Mouse (Mus musculus): Measurements from ENCODE around the gene E130116L18Rik.
A peak's percentile ranks its signal among the peaks of the same experiment; 100 is the strongest.
"Not testable (repeated sequence)": the region's sequence is repeated elsewhere in the genome, so short reads cannot be mapped to it uniquely, and the experiment has no call there.

E130116L18Rik gene

DNA sequence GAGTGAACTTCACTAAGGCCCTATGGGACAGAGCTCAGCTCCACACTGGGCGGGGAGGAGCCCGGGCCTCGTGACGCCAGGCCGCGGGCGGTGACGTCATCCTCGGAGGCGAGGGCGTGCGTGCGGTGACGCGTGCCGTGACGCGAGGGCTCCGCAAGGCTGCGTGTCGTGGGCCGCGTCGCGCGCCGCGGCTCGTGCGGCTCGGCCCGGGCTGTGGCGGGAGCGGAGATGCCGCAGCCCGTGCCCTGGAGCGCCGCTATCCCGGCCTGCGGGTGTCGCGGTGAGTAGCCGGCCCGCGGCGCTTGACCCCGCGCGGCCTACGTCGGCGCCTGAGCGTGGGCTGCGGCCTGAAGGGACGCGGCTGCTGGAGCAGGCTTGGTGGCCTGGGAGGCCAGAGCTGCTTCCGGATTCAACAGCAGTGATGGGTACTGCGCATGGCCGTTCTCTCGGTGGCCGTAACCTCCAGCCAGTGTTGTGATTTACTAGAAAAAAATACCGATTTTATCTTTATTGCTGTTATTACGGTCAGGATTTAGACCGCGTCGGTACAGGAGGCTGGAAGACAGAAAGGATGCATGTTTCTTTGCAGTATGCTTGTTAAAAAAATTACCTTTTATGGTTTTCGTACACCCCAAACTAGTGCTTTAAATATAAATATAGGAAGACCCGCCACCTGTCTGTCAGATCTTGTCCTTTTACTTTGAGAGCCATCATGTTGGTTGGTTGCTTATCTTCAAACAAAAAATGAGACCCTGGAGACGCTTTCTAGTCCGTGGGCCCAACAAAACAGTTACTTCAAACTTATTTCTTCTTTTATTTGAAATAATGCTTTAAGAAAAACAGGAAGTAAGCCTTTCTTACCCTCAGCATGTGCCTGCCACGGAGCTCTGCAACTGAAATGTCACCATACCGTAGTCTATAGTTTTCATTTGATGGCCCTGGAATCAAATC lies at the start of gene E130116L18Rik:
TSS of gene E130116L18Rik (minus strand) at position 402 of the 951 bp plus-strand sequence.
- peak; percentile 77 to 78 for DNase-seq (ENCODE audit: low spot score in 2 of 2)

- no peak for DNase-seq (ENCODE audit: low spot score in 2 of 2)
Observed at GRCm38 (mm10) chr5:25268258-25268888, 45.4 kb upstream of the E130116L18Rik start.

- no peak for DNase-seq (ENCODE audit: low spot score in 2 of 2)
Observed at GRCm38 (mm10) chr5:25262266-25262665, 39.3 kb upstream of the E130116L18Rik start.

DNA sequence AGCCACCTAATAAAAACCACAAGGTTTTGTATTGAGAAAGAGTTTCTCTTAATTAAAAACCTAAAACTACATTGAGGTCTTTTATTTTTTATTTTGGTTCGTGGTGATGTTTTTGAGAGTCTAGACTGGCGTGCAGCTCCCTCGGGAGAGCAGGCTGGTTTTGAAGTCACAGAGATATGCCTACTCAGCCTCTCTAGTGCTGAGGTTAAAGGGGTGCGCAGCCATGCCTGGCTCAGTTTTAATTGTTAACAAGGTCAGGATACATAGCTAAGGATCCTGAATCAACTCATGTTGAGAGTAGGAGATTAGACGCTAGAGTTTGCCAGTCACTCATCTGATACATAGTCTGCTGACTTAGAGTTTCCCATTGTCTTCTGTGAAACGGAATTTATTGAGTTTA lies 38.5 kb upstream of the E130116L18Rik start:
- DNase-seq (ENCODE audit: low spot score in 2 of 2): no peak

- no peak for DNase-seq (ENCODE audit: low spot score in 2 of 2)
Observed at GRCm38 (mm10) chr5:25256686-25257085, 33.7 kb upstream of the E130116L18Rik start.

- DNase-seq (ENCODE audit: low spot score in 2 of 2): no peak
Observed at GRCm38 (mm10) chr5:25254491-25254890, 31.5 kb upstream of the E130116L18Rik start.

GRCm38 (mm10) chr5:25252825-25253544 lies 30.0 kb upstream of the E130116L18Rik start:
- DNase-seq (ENCODE audit: low spot score in 2 of 2): no peak

- DNase-seq (ENCODE audit: low spot score in 2 of 2): no peak
Observed at GRCm38 (mm10) chr5:25252423-25252822, 29.5 kb upstream of the E130116L18Rik start.

- no peak for DNase-seq (ENCODE audit: low spot score in 2 of 2)
Observed at GRCm38 (mm10) chr5:25247036-25247435, 24.1 kb upstream of the E130116L18Rik start.

- no peak for DNase-seq (ENCODE audit: low spot score in 2 of 2)
Observed at GRCm38 (mm10) chr5:25246473-25246865, 23.5 kb upstream of the E130116L18Rik start.

DNA sequence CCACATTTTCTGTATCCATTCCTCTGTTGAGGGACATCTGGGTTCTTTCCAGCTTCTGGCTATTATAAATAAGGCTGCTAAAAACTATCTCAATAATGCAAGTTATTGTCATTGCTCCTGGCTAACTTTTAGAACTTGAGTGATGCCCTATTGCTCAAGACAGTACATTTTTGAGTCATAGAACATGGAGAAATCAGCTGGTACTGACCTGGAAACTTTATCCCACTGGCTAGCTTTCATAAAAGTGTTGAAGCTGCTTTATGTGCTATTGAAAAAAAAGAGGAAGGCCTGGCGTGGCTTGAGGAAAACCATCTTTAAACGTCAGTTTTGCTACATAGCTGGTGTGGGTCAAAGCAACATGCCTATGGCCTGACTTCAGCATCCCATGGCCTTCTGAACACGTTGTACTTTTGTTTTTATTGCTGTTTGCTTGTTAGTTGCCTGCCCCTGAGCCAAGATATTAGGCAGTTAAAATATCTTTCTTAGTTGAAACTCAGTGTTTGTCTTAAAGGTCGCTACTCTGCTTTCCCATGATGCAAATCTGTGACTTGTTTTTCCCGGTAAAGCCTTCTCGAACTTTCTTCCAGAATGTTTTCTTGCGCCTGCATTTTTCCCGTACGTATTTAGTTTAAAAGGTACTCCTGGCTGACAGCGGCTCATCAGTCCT lies 23.0 kb upstream of the E130116L18Rik start:
- DNase-seq (ENCODE audit: low spot score in 2 of 2): no peak

GRCm38 (mm10) chr5:25243101-25243500 lies 20.1 kb upstream of the E130116L18Rik start:
- DNase-seq (ENCODE audit: low spot score in 2 of 2): no peak

DNA sequence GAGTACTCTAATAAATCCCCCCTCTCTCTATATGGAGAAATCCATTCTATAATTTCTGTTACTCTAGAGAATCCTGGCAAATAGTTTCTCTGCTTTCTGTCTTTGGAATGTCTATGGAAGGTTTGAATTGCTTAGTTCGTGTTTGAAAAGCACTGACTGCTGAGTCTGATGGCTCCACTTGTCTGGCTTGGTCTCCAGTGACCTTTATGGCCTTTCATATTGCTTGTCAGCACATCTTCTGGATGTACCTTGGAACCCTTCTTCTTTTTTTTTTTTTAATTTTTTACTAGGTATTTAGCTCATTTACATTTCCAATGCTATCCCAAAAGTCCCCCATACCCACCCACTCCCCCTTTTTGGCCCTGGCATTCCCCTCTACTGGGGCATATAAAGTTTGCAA lies 1.4 kb upstream of the E130116L18Rik start:
- not testable (repeated sequence) for DNase-seq (ENCODE audit: low spot score in 2 of 2)

DNA sequence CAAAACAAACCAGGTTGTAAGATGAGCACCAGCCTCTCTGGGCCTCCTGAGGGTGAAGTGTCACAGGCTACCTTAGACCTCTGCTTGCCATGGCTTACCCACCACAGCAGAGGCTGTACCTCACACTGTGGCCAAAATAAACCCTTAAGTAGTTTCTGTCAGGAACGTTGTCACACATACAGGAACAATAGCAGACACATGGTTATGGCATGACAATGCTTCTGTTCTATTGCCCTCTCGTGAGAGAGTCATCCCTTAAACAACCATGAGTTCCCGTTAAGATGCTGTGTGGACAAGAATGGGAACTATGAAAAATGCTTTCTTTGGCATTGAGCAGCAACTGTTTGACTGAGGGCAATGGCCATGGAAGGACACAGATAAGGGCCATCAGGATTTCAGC lies 1.3 kb downstream of the E130116L18Rik start, which contains the start of gene Galnt11:
TSS of gene Galnt11 (plus strand) at position 301 of the 400 bp plus-strand sequence.
- DNase-seq (ENCODE audit: low spot score in 2 of 2): no peak

DNA sequence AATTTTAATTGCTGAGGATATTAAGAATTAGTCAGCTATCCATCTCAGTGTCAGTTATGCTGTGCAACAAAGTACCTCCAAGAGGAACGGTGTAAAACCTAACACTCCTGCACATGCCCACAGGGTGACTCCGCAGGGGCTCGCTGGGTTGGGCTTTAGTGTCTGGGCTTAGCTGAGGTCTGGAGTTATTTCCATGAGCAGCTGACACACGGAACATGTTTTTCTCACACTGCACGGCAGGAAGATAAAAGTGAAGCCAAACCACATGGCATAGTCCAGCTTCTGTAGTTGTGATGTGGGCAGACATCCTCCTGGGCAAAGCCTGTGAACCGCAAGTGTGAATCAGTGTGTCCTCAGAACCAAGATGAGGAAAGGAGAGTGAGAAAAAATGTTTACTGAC lies 7.9 kb downstream of the E130116L18Rik start:
- no peak for DNase-seq (ENCODE audit: low spot score in 2 of 2)

DNA sequence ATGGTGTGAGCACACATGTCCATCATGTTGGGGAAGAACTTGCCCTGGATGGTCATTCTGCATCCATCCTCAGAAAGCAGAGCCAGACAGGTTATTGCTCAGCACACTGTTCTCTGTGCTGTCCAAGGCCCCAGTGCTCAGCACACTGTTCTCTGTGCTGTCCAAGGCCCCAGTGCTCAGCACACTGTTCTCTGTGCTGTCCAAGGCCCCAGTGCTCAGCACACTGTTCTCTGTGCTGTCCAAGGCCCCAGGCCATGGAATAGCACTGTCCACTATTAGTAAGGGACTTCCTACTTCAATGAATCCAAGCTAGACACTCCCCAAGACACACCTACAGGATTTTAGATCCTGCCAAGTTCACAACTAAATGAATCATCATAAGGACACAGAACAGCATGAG lies 9.7 kb downstream of the E130116L18Rik start:
- not testable (repeated sequence) for DNase-seq (ENCODE audit: low spot score in 2 of 2)

DNA sequence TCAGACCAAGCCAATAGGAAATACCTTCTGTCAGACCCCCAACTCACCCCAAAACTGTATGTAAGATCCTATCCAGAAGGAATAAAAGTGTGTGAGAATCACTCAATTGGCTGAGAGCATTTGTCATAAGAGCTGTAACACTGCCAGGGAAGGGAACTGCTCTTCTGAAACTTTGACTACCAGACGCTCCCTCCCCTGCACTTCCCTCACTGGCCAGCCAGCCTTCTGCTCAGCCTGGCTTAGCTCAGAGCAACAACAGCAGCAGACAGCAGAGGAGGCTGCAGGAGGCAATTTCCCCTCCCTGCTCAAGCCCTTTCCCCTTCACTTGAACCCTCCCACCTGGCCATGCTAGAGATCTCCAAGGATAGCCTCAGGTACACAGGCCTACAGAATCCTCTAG lies 11.1 kb downstream of the E130116L18Rik start:
- DNase-seq (ENCODE audit: low spot score in 2 of 2): no peak

- DNase-seq (ENCODE audit: low spot score in 2 of 2): no peak
Observed at GRCm38 (mm10) chr5:25190521-25190920, 32.4 kb downstream of the E130116L18Rik start.

- no peak for DNase-seq (ENCODE audit: low spot score in 2 of 2)
Observed at GRCm38 (mm10) chr5:25188802-25189201, 34.2 kb downstream of the E130116L18Rik start.

GRCm38 (mm10) chr5:25187727-25188126 lies 35.2 kb downstream of the E130116L18Rik start:
- DNase-seq (ENCODE audit: low spot score in 2 of 2): no peak

- no peak for DNase-seq (ENCODE audit: low spot score in 2 of 2)
Observed at GRCm38 (mm10) chr5:25184594-25184993, 38.4 kb downstream of the E130116L18Rik start.

Measured in spleen, postnatal 36 days (tissue).